Mouse (Mus musculus) left cerebral cortex, postnatal 25 days (tissue): ENCODE measurements around the gene Nptxr. TPM values are rescaled to one million over a fixed set of nuclear protein-coding genes. Genes with fewer than 3 reads are reported as not detected.
"Not testable (repeated sequence)": the region's sequence is repeated elsewhere in the genome, so short reads cannot be mapped to it uniquely, and the experiment has no call there.

ENCODE experiments used
- DNase-seq, 2 experiments: peaks; one replicate each; pipeline ENCODE4 v3.0.0; 2022; ENCODE audit warnings: low spot score in 2 of 2, mixed read lengths in 1 of 2
- intact Hi-C: fragments of 180-260 bp; cut with DNase I; formaldehyde crosslinking; loops from one replicate; pipeline ENCODE4 v1.15.1; 2025
- total RNA-seq, 2 experiments: library from RNA; stranded (reverse); gene quantifications; 2 replicates each; pipeline ENCODE4 v1.2.3; 2021

Nptxr gene
- total RNA-seq, 2 experiments from 2014 or later: 898 to 921 TPM

DNA sequence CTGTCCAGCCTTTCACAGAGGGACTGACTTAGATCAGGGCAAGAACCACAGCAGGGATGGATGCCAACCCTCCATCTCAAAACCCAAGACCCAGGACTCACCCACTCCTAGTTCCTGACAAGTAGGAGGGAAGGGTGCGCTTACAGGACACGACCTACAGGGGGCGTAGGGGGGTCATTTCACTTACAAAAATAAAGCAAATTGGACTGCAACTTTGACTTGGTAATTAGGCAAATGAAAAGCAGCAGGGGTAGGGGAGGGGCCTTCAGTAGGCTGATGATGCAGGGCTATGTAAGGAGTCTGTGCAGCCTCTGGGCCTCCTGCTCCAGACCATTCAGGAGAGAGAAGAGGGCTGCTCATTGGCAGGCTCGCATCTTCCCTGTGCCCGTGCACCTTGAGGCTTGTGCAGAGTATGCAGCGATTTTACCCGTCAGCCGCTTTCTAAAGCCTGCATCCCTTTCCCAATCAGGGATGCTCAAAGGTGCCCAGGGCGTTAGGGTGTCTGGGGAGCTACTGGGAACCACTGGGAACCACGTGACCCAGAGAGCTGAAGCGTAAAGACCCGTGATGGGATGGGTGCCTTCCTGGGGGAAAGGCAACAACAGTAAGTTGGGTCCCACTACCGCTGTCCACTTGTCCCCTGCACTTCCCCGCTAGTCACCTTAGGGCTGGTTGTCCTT is 20.7 kb upstream of the Nptxr start:
- intact Hi-C loops: no loop called here
- peak in 1 of 2 experiments; percentile 57 for DNase-seq

- intact Hi-C loops: no loop called here
- DNase-seq: peak in 1 of 2 experiments; percentile 55
Observed at GRCm38 (mm10) chr15:79823588-79824280, 19.2 kb upstream of the Nptxr start.

GRCm38 (mm10) chr15:79822265-79823199 is 18.0 kb upstream of the Nptxr start:
- DNase-seq: no peak
- intact Hi-C loops: no loop called here

DNA sequence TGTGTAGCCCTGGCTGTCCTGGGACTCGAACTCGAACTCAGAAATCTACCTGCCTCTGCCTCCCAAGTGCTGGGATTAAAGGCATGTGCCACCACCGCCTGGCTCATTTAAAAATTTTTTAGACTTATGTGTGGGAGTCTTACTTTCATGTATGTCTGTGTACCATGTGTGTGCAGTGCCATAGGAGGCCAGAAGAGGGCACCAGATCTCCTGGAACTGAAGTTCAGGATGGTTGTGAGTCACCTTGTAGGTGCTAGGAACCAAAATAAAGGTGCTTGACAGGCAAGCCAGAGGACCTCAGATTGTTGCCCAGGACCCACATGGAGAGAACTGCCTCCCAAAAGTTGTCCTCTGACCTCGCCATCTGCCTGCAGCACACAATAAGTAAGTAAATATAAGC is 13.8 kb upstream of the Nptxr start:
- peak in 1 of 2 experiments; percentile 8 for DNase-seq
- intact Hi-C loops: no loop called here

GRCm38 (mm10) chr15:79813666-79814258 is 9.2 kb upstream of the Nptxr start:
- intact Hi-C loops: no loop called here
- DNase-seq: no peak

GRCm38 (mm10) chr15:79812840-79813239 is 8.3 kb upstream of the Nptxr start:
- DNase-seq, intact Hi-C loops: not testable (repeated sequence)

DNA sequence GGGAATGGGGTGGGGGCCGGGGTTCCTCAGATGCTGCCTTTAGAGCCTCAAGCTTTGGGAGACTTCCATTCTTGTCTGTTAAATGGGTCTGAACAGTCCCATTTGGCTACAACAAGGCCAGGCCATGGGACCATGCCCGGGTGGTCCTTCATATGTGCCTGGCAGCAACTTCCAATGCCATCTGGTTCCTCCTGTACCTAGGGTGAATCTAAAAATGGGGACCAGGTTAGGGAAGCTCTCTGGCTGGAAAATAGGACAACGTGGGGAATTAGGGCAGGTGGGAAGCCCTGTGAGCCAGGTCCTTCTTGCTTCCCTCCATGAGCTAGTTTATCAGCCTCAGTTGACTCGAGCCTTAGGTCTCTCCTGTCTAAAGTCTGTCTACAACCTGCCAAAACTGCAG is 6.4 kb upstream of the Nptxr start:
- DNase-seq: no peak
- intact Hi-C loops: no loop called here

DNA sequence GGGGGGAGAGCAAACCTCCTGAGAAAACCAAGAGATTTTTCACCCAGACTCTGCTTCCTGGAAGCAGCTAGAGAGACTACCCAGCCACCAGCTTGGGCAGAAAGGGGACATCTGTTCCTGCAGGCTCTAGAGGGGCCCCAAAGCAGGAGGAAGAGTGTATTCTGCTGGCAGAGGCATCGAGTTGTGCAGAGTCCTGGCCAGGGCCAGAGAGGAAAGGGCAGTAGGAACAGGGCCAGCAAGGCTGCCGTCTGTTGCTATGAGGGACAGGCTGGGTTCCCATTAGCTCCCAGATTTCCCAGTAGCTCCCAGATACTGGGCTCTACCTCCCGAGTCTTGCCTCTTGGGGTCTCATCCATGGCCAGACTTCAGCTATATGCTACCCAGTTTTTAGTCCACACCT is 5.5 kb upstream of the Nptxr start:
- DNase-seq: no peak

GRCm38 (mm10) chr15:79808658-79809057 is 4.1 kb upstream of the Nptxr start:
- DNase-seq: no peak
- intact Hi-C loops: loop anchor here (5.0 kb wide), 1 partner anchor 104 kb away; no protein-coding TSS in a partner anchor

More for the DNA sequence above, 5.5 kb upstream of the Nptxr start:
- intact Hi-C loops: no loop called here

GRCm38 (mm10) chr15:79808114-79808513 is 3.5 kb upstream of the Nptxr start:
- intact Hi-C loops: loop anchor here (5.0 kb wide), 1 partner anchor 104 kb away; no protein-coding TSS in a partner anchor
- DNase-seq: peak in 1 of 2 experiments; percentile 67

DNA sequence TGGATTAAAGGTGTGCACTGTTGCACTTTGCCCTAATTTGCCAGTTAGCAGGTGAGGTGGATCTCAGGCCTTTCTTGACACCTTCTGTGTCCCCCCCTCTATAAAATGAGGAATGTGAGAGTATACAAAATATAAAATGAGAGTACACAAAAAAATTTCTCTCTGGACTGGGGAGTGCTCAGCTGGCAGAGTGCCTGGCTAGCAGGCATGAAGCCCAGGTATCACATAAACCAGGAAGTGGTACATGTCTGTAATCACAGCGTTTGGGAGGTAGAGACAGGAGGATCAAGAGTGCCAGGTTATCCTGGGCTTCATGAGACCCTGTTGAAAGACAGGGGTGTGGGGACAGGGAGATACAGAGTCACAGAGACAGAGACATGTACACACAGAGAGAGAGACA is 2.5 kb upstream of the Nptxr start:
- intact Hi-C loops: loop anchor here (5.0 kb wide), 1 partner anchor 105 kb away; no protein-coding TSS in a partner anchor
- no peak for DNase-seq

- intact Hi-C loops: loop anchor here (5.0 kb wide), 1 partner anchor 107 kb away; no protein-coding TSS in a partner anchor
- peak in 1 of 2 experiments; percentile 44 for DNase-seq
Observed at GRCm38 (mm10) chr15:79805246-79805645, 680 bp upstream of the Nptxr start.

GRCm38 (mm10) chr15:79803533-79804351 is 824 bp downstream of the Nptxr start:
- intact Hi-C loops: no loop called here
- no peak for DNase-seq

DNA sequence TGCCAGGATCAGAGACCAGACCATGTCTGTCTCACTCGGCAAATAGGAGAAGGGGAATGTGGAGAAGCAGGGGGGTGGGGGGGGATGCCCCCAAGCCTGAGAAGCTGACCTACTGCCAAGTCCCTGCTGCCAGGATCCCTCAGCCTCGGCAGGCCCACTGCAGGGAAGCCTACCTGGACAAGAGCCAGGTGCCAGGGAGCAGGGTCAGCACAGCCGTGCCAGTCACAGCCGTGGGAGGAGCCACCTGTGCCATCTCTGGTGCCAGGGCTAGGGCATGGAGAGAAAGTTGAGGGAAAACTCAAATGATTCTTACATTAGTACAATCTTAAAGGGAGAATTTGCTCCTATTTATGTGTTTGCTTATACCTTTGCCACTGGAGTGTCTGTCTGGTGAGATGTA is 2.3 kb downstream of the Nptxr start:
- DNase-seq: no peak
- intact Hi-C loops: no loop called here

DNA sequence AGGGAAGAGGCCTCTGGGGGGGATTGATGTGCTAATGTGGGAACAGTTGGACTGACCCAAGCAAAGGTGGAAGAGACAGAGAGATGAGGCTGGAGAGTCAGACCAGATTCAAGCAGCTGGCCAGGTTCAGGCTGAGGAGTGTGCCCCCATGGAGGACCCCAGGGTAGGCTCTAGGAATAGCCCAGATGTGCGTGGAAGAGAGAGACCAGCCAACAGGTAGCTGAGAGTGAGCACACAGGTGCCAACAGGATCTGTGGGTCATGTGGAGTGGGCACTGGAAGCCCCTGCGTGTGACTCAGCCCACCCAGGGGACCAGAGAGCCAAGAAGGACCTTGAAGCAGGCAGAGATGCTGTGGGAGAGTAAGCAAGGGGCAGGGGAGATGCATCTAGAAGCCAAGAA is 2.9 kb downstream of the Nptxr start:
- intact Hi-C loops: no loop called here

DNA sequence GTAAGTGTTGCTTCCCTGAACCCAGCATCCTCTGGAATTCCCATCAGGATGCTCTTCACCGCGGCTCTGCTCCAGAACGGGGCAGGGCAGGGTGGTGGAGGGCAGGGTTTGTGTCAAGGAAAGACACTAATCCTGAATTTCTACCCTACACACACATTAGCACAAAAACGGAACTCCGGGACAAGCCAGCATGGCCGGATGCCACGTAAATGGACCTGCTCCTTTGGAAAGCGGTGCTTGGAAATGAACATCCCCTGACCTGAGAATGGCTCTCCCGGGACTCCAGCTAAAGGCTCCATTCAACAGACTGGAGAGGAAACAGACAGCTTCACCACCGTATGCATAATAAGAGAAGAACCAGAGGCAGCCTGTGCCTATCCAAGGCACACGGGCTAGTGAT is 3.9 kb downstream of the Nptxr start:
- DNase-seq: no peak
- intact Hi-C loops: no loop called here

More for the DNA sequence above, 2.9 kb downstream of the Nptxr start:
- no peak for DNase-seq

GRCm38 (mm10) chr15:79798591-79798990 is 6.0 kb downstream of the Nptxr start:
- intact Hi-C loops: no loop called here
- peak in 1 of 2 experiments; percentile 94 for DNase-seq

- DNase-seq: no peak
- intact Hi-C loops: no loop called here
Observed at GRCm38 (mm10) chr15:79797680-79798079, 6.9 kb downstream of the Nptxr start.

DNA sequence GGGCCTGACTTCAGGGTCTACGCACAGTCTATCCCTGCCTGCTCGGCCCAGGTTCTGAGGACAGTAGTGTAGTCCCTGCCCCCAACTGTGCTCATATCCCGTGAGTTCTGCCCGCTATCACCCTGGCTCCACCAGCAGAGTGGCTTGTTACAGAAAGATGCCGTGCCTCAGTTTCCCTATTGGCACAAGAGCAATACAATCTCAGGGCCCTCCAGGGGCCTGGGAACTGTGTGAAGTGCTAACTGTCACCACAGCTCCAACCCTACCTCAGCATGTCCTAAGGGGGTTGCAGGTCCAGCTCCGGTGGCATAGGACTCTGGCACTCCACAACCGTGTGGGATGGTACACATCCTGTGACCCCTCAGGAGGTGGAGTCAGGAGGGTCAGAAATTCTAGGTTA is 7.5 kb downstream of the Nptxr start:
- intact Hi-C loops: no loop called here
- no peak for DNase-seq
